Mouse (Mus musculus): ENCODE data around the gene Grid2. TPM values are rescaled to one million over a fixed set of nuclear protein-coding genes. Genes with fewer than 3 reads are reported as not detected.
A peak's percentile ranks its signal among the peaks of the same experiment; 100 is the strongest.

Grid2 gene
- total RNA-seq, 2 experiments from 2014 or later: 23.6 to 28.0 TPM

- peak in 1 of 2 experiments; percentile 19 for DNase-seq (ENCODE audit: low spot score in 2 of 2)
Measured at GRCm38 (mm10) chr6:63609570-63609969, 353.9 kb downstream of the Grid2 start.

GRCm38 (mm10) chr6:63635970-63636369, 380.3 kb downstream of the Grid2 start:
- no peak for DNase-seq (ENCODE audit: low spot score in 2 of 2)

GRCm38 (mm10) chr6:63659423-63659822, 403.7 kb downstream of the Grid2 start:
- peak; percentile 4 to 11 for DNase-seq (ENCODE audit: low spot score in 2 of 2)

GRCm38 (mm10) chr6:63685689-63686088, 430.0 kb downstream of the Grid2 start:
- no peak for DNase-seq (ENCODE audit: low spot score in 2 of 2)

- DNase-seq (ENCODE audit: low spot score in 2 of 2): no peak
Measured at GRCm38 (mm10) chr6:63701684-63702083, 446.0 kb downstream of the Grid2 start.

- DNase-seq (ENCODE audit: low spot score in 2 of 2): peak in 1 of 2 experiments; percentile 4
Measured at GRCm38 (mm10) chr6:63733740-63734139, 478.1 kb downstream of the Grid2 start.

- no peak for DNase-seq (ENCODE audit: low spot score in 2 of 2)
Measured at GRCm38 (mm10) chr6:63762535-63762934, 506.9 kb downstream of the Grid2 start.

GRCm38 (mm10) chr6:63794679-63795078, 539.0 kb downstream of the Grid2 start:
- DNase-seq (ENCODE audit: low spot score in 2 of 2): no peak

GRCm38 (mm10) chr6:63820236-63820635, 564.6 kb downstream of the Grid2 start:
- DNase-seq (ENCODE audit: low spot score in 2 of 2): no peak

- no peak for DNase-seq (ENCODE audit: low spot score in 2 of 2)
Measured at GRCm38 (mm10) chr6:63862628-63863027, 607.0 kb downstream of the Grid2 start.

- no peak for DNase-seq (ENCODE audit: low spot score in 2 of 2)
Measured at GRCm38 (mm10) chr6:63877088-63877764, 621.5 kb downstream of the Grid2 start.

- no peak for DNase-seq (ENCODE audit: low spot score in 2 of 2)
Measured at GRCm38 (mm10) chr6:63877765-63878345, 622.2 kb downstream of the Grid2 start.

- no peak for DNase-seq (ENCODE audit: low spot score in 2 of 2)
Measured at GRCm38 (mm10) chr6:63894714-63895113, 639.0 kb downstream of the Grid2 start.

GRCm38 (mm10) chr6:63898171-63898570, 642.5 kb downstream of the Grid2 start:
- no peak for DNase-seq (ENCODE audit: low spot score in 2 of 2)

- DNase-seq (ENCODE audit: low spot score in 2 of 2): no peak
Measured at GRCm38 (mm10) chr6:63917035-63917570, 661.4 kb downstream of the Grid2 start.

- DNase-seq (ENCODE audit: low spot score in 2 of 2): no peak
Measured at GRCm38 (mm10) chr6:63921951-63922350, 666.3 kb downstream of the Grid2 start.

- no peak for DNase-seq (ENCODE audit: low spot score in 2 of 2)
Measured at GRCm38 (mm10) chr6:63931201-63931600, 675.5 kb downstream of the Grid2 start.

- DNase-seq (ENCODE audit: low spot score in 2 of 2): no peak
Measured at GRCm38 (mm10) chr6:63946721-63947120, 691.0 kb downstream of the Grid2 start.

- DNase-seq (ENCODE audit: low spot score in 2 of 2): no peak
Measured at GRCm38 (mm10) chr6:63963789-63964188, 708.1 kb downstream of the Grid2 start.

- DNase-seq (ENCODE audit: low spot score in 2 of 2): no peak
Measured at GRCm38 (mm10) chr6:63964269-63964668, 708.6 kb downstream of the Grid2 start.

- peak in 1 of 2 experiments; percentile 13 for DNase-seq (ENCODE audit: low spot score in 2 of 2)
Measured at GRCm38 (mm10) chr6:63964735-63965134, 709.1 kb downstream of the Grid2 start.

- DNase-seq (ENCODE audit: low spot score in 2 of 2): no peak
Measured at GRCm38 (mm10) chr6:64046084-64046483, 790.4 kb downstream of the Grid2 start.

- DNase-seq (ENCODE audit: low spot score in 2 of 2): no peak
Measured at GRCm38 (mm10) chr6:64046732-64047131, 791.1 kb downstream of the Grid2 start.

Data from layer of hippocampus, postnatal 10 days (tissue).